Mouse (Mus musculus) midbrain, postnatal 0 days (tissue): ENCODE measurements at regions not wholly inside any gene's neighbourhood (a gene's known extent, or its start where the extent isn't known, plus 50 kb on each side); places are given as distances from the start of the nearest gene placed in this dataset.

ENCODE experiments used
- ATAC-seq: fragments of 200-750 bp; cut with Nextera tagmentation; 2 replicates; pipeline ENCODE4 v1.8.0; 2017; ENCODE audit warnings: moderate number of reproducible peaks, mild to moderate bottlenecking, moderate TSS enrichment, moderate library complexity; ENCODE audit not compliant: low FRiP score
- DNase-seq: peaks from one replicate; pipeline ENCODE4 v3.0.0-alpha.2; 2015; ENCODE audit warnings: low spot score
- H3K27ac ChIP-seq: fragments of 300-500 bp; sonication (generic); 2 replicates; pipeline ENCODE4 v1.5.1; 2014; ENCODE audit warnings: low read depth, mild to moderate bottlenecking, low read length, mixed read lengths
- H3K27me3 ChIP-seq: fragments of 300-500 bp; sonication (generic); 2 replicates; pipeline ENCODE4 v1.6.1; 2014; ENCODE audit warnings: low read length, control low read depth, mixed read lengths; ENCODE audit not compliant: insufficient read depth
- H3K36me3 ChIP-seq: fragments of 300-500 bp; sonication (generic); 2 replicates; pipeline ENCODE4 v1.6.1; 2014; ENCODE audit warnings: low read length, control low read depth, mixed read lengths; ENCODE audit not compliant: insufficient read depth
- H3K4me1 ChIP-seq: fragments of 300-500 bp; sonication (generic); 2 replicates; pipeline ENCODE4 v1.6.1; 2014; ENCODE audit warnings: mild to moderate bottlenecking, control low read depth, antibody characterized with exemption, low read length, mixed read lengths; ENCODE audit not compliant: insufficient read depth
- H3K4me2 ChIP-seq: fragments of 300-500 bp; sonication (generic); 2 replicates; pipeline ENCODE4 v1.6.1; 2014; ENCODE audit warnings: low read depth, mild to moderate bottlenecking, low read length, mixed read lengths; ENCODE audit not compliant: poor library complexity, severe bottlenecking
- H3K4me3 ChIP-seq: fragments of 300-500 bp; sonication (generic); 2 replicates; pipeline ENCODE4 v1.5.1; 2014; ENCODE audit warnings: low read depth, mild to moderate bottlenecking, low read length, moderate library complexity
- H3K9ac ChIP-seq: fragments of 300-500 bp; sonication (generic); replicated peaks from 2 replicates; pipeline ENCODE4 v1.6.1; 2014; ENCODE audit warnings: mild to moderate bottlenecking, low read length, moderate library complexity, mixed read lengths; ENCODE audit not compliant: poor library complexity, severe bottlenecking
- H3K9me3 ChIP-seq: fragments of 300-500 bp; sonication (generic); 2 replicates; pipeline ENCODE4 v1.6.1; 2016; ENCODE audit warnings: low read length, control low read depth
- CTCF ChIP-seq: IDR thresholded peaks from 2 replicates; pipeline ENCODE4 v1.5.1; 2016; ENCODE audit warnings: antibody characterized with exemption, mild to moderate bottlenecking
- WGBS: fragments of 180-500 bp; shearing (Covaris S2); extraction: QIAGEN DNeasy Blood & Tissue Kit; methylation state at CpG from one replicate; pipeline ENCODE4 v1.1.7; 2014; 5-methylcytosine and 5-hydroxymethylcytosine counted together

GRCm38 (mm10) chr7:129096374-129097069 lies 160.3 kb upstream of the Plpp4 start:
- Histone ChIP-seq H3K27me3 (no peaks in the 10 kb centered on the region), H3K36me3 (no peaks in the 10 kb centered on the region), H3K27ac (no peak overlapping the region), H3K9ac (no peak overlapping the region), H3K4me2 (no peak overlapping the region), H3K4me3 (no peak overlapping the region), H3K9me3 (no peaks in the 10 kb centered on the region), H3K4me1 (no peaks in the 10 kb centered on the region)
- WGBS, result 42% methylated on average over 3 of the region's 3 CpGs
- no peak for ATAC-seq
- no peak for DNase-seq
- TF ChIP-seq CTCF, result no peak

- H3K9ac ChIP-seq, result no peak overlapping the region
- DNase-seq (peak; percentile 69), ATAC-seq (no peak)
- no peak for TF ChIP-seq CTCF
- no peaks in the 10 kb centered on the region for H3K36me3 ChIP-seq
- H3K4me3 ChIP-seq, result no peak overlapping the region
- no peaks in the 10 kb centered on the region for H3K9me3 ChIP-seq
- H3K27me3 ChIP-seq, result no peaks in the 10 kb centered on the region
- no peak overlapping the region for H3K27ac ChIP-seq
- WGBS, result 44% methylated on average over 4 of the region's 4 CpGs
- no peaks in the 10 kb centered on the region for H3K4me1 ChIP-seq
- no peak overlapping the region for H3K4me2 ChIP-seq
Observed at GRCm38 (mm10) chr7:129102437-129102836, 154.4 kb upstream of the Plpp4 start.

- H3K4me3 ChIP-seq, result no peak overlapping the region
- H3K36me3 ChIP-seq, result no peaks in the 10 kb centered on the region
- H3K4me2 ChIP-seq, result no peak overlapping the region
- peak; percentile 19 for DNase-seq
- ATAC-seq, result no peak
- no peaks in the 10 kb centered on the region for H3K27me3 ChIP-seq
- H3K4me1 ChIP-seq, result no peaks in the 10 kb centered on the region
- no peaks in the 10 kb centered on the region for H3K9me3 ChIP-seq
- H3K27ac ChIP-seq, result no peak overlapping the region
- H3K9ac ChIP-seq, result no peak overlapping the region
- no peak for TF ChIP-seq CTCF
Observed at GRCm38 (mm10) chr7:129134176-129134575, 122.7 kb upstream of the Plpp4 start.

GRCm38 (mm10) chr7:129134661-129135215 lies 122.1 kb upstream of the Plpp4 start:
- no peaks in the 10 kb centered on the region for H3K4me1 ChIP-seq
- ATAC-seq (no peak), DNase-seq (no peak)
- no peak overlapping the region for H3K27ac ChIP-seq
- 8% methylated on average over 4 of the region's 4 CpGs for WGBS
- H3K9ac ChIP-seq, result no peak overlapping the region
- no peak for TF ChIP-seq CTCF
- H3K4me3 ChIP-seq, result no peak overlapping the region
- H3K9me3 ChIP-seq, result no peaks in the 10 kb centered on the region
- no peaks in the 10 kb centered on the region for H3K36me3 ChIP-seq
- H3K4me2 ChIP-seq, result no peak overlapping the region
- no peaks in the 10 kb centered on the region for H3K27me3 ChIP-seq

- H3K9me3 ChIP-seq, result no peaks in the 10 kb centered on the region
- TF ChIP-seq CTCF, result no peak
- H3K4me1 ChIP-seq, result no peaks in the 10 kb centered on the region
- H3K4me3 ChIP-seq, result no peak overlapping the region
- WGBS, result 88% methylated on average over 11 of the region's 11 CpGs
- H3K27me3 ChIP-seq, result no peaks in the 10 kb centered on the region
- no peak overlapping the region for H3K4me2 ChIP-seq
- DNase-seq (no peak), ATAC-seq (no peak)
- H3K9ac ChIP-seq, result no peak overlapping the region
- H3K27ac ChIP-seq, result no peak overlapping the region
- no peaks in the 10 kb centered on the region for H3K36me3 ChIP-seq
Observed at GRCm38 (mm10) chr7:129137303-129137990, 119.4 kb upstream of the Plpp4 start.

GRCm38 (mm10) chr7:129141942-129142598 lies 114.8 kb upstream of the Plpp4 start:
- WGBS, result 28% methylated on average over 6 of the region's 6 CpGs
- ATAC-seq (no peak), DNase-seq (no peak)
- Histone ChIP-seq H3K27ac (no peak overlapping the region), H3K9me3 (no peaks in the 10 kb centered on the region), H3K4me3 (no peak overlapping the region), H3K9ac (no peak overlapping the region), H3K36me3 (no peaks in the 10 kb centered on the region), H3K27me3 (no peaks in the 10 kb centered on the region), H3K4me1 (no peaks in the 10 kb centered on the region), H3K4me2 (no peak overlapping the region)
- no peak for TF ChIP-seq CTCF
